Mouse (Mus musculus): ENCODE measurements around the gene Nckipsd. TPM values are rescaled to one million over a fixed set of nuclear protein-coding genes. Genes with fewer than 3 reads are reported as not detected.
A peak's percentile ranks its signal among the peaks of the same experiment; 100 is the strongest.

Gene Nckipsd
- polyA plus RNA-seq, 1 experiment from 2014 or later: 16.3 TPM

- Histone ChIP-seq H3K4me1 (peaks cover 21% of the 10 kb centered on the region), H3K4me2 (peak overlapping the region; percentile 91), H3K27ac (peak overlapping the region; percentile 90), H3K36me3 (peaks cover 28% of the 10 kb centered on the region), H3K27me3 (no peaks in the 10 kb centered on the region), H3K9ac (peak overlapping the region; percentile 62), H3K4me3 (replicated peaks) (peak overlapping the region; percentile 77), H3K9me3 (replicated peaks) (no peaks in the 10 kb centered on the region)
- WGBS: 0% methylated on average over 28 of the region's 28 CpGs
- peak; percentile 88 for ATAC-seq (replicated peaks; ENCODE audit: low FRiP score)
These were observed 46.1 kb downstream of the Nckipsd start for GRCm38 (mm10) chr9:108854241-108854696.

GRCm38 (mm10) chr9:108855335-108855734 lies 47.2 kb downstream of the Nckipsd start:
- WGBS: 66% methylated on average over 5 of the region's 5 CpGs
- H3K27ac ChIP-seq: no peak overlapping the region
- H3K9me3 ChIP-seq (replicated peaks): no peaks in the 10 kb centered on the region
- no peaks in the 10 kb centered on the region for H3K27me3 ChIP-seq
- peaks cover 21% of the 10 kb centered on the region for H3K4me1 ChIP-seq
- no peak for ATAC-seq (replicated peaks; ENCODE audit: low FRiP score)
- peaks cover 28% of the 10 kb centered on the region for H3K36me3 ChIP-seq
- peak overlapping the region; percentile 91 for H3K4me2 ChIP-seq
- H3K4me3 ChIP-seq (replicated peaks): 0 out of 2 replicates have a peak overlapping the region, but pooled peaks have one; percentile 77
- H3K9ac ChIP-seq: no peak overlapping the region

GRCm38 (mm10) chr9:108858792-108859527 lies 50.8 kb downstream of the Nckipsd start:
- 80% methylated on average over 8 of the region's 8 CpGs for WGBS
- peaks cover 39% of the 10 kb centered on the region for H3K36me3 ChIP-seq
- no peak overlapping the region for H3K4me3 ChIP-seq (replicated peaks)
- no peak overlapping the region for H3K4me2 ChIP-seq
- H3K27me3 ChIP-seq: no peaks in the 10 kb centered on the region
- ATAC-seq (replicated peaks; ENCODE audit: low FRiP score): no peak
- no peaks in the 10 kb centered on the region for H3K9me3 ChIP-seq (replicated peaks)
- no peak overlapping the region for H3K9ac ChIP-seq
- H3K4me1 ChIP-seq: peaks cover 9% of the 10 kb centered on the region; the same call in 1 of the 2 replicates
- H3K27ac ChIP-seq: no peak overlapping the region

Small RNA genes lying within 50 kb of the gene (microRNA-seq; reads per million reads assigned to microRNA genes)
- gene Gm23156: not detected

Other genes with a start within 250 kb of the Nckipsd start
- gene Impdh2, start 248.1 kb upstream of the Nckipsd start, polyA plus RNA-seq (2015; fragmentation: Nextera tagmentation; extraction: Ambion mirVana): 187 and 198 TPM in 2 replicates
- gene Ndufaf3, start 240.9 kb upstream of the Nckipsd start, polyA plus RNA-seq (2015; fragmentation: Nextera tagmentation; extraction: Ambion mirVana): 41.5 and 43.1 TPM in 2 replicates
- gene Dalrd3, start 238.5 kb upstream of the Nckipsd start, polyA plus RNA-seq (2015; fragmentation: Nextera tagmentation; extraction: Ambion mirVana): 155 and 180 TPM in 2 replicates
- gene Wdr6, start 229.6 kb upstream of the Nckipsd start, polyA plus RNA-seq (2015; fragmentation: Nextera tagmentation; extraction: Ambion mirVana): 123 and 139 TPM in 2 replicates
- 9.1 and 11.7 TPM in 2 replicates for gene P4htm, start 210.7 kb upstream of the Nckipsd start, polyA plus RNA-seq (2015; fragmentation: Nextera tagmentation; extraction: Ambion mirVana)
- gene Arih2, start 159.0 kb upstream of the Nckipsd start, polyA plus RNA-seq (2015; fragmentation: Nextera tagmentation; extraction: Ambion mirVana): 50.1 and 51.0 TPM in 2 replicates
- 50.0 and 51.8 TPM in 2 replicates for gene Slc25a20, start 146.3 kb upstream of the Nckipsd start, polyA plus RNA-seq (2015; fragmentation: Nextera tagmentation; extraction: Ambion mirVana)
- gene Prkar2a, start 119.1 kb upstream of the Nckipsd start, polyA plus RNA-seq (2015; fragmentation: Nextera tagmentation; extraction: Ambion mirVana): 25.5 and 27.6 TPM in 2 replicates
- 96.4 and 106 TPM in 2 replicates for gene Ip6k2, start 24.6 kb upstream of the Nckipsd start, polyA plus RNA-seq (2015; fragmentation: Nextera tagmentation; extraction: Ambion mirVana)
- gene Celsr3, start 18.0 kb downstream of the Nckipsd start, polyA plus RNA-seq (2015; fragmentation: Nextera tagmentation; extraction: Ambion mirVana): 0.13 and 0.26 TPM in 2 replicates
- 11.3 and 15.2 TPM in 2 replicates for gene Slc26a6, start 44.9 kb downstream of the Nckipsd start, polyA plus RNA-seq (2015; fragmentation: Nextera tagmentation; extraction: Ambion mirVana)
- gene Tmem89, start 106.3 kb downstream of the Nckipsd start, polyA plus RNA-seq (2015; fragmentation: Nextera tagmentation; extraction: Ambion mirVana): not detected in 2 replicates
- 513 and 523 TPM in 2 replicates for gene Uqcrc1, start 128.3 kb downstream of the Nckipsd start, polyA plus RNA-seq (2015; fragmentation: Nextera tagmentation; extraction: Ambion mirVana)
- gene Col7a1, start 145.2 kb downstream of the Nckipsd start, polyA plus RNA-seq (2015; fragmentation: Nextera tagmentation; extraction: Ambion mirVana): 2.1 and 3.5 TPM in 2 replicates
- 0.14 and 0.18 TPM in 2 replicates for gene Ucn2, start 177.6 kb downstream of the Nckipsd start, polyA plus RNA-seq (2015; fragmentation: Nextera tagmentation; extraction: Ambion mirVana)
- gene Pfkfb4, start 183.4 kb downstream of the Nckipsd start, polyA plus RNA-seq (2015; fragmentation: Nextera tagmentation; extraction: Ambion mirVana): 8.7 and 10.6 TPM in 2 replicates
- gene Shisa5, start 230.2 kb downstream of the Nckipsd start, polyA plus RNA-seq (2015; fragmentation: Nextera tagmentation; extraction: Ambion mirVana): 81.7 and 95.6 TPM in 2 replicates

All from kidney, embryonic 15.5 days (tissue).